Mouse (Mus musculus) embryonic facial prominence, embryonic 12.5 days (tissue): ENCODE measurements around the gene Lamtor3. TPM values are rescaled to one million over a fixed set of nuclear protein-coding genes. Genes with fewer than 3 reads are reported as not detected.
A peak's percentile ranks its signal among the peaks of the same experiment; 100 is the strongest.

Experiments
- ATAC-seq: fragments of 200-750 bp; cut with Nextera tagmentation; 2 replicates; pipeline ENCODE4 v1.8.0; 2017; ENCODE audit not compliant: insufficient number of reproducible peaks, insufficient read depth, low FRiP score, low TSS enrichment
- H3K27ac ChIP-seq: fragments of 300-500 bp; sonication (generic); 2 replicates; pipeline ENCODE4 v1.5.1; 2016; ENCODE audit warnings: mild to moderate bottlenecking
- H3K27me3 ChIP-seq: fragments of 300-500 bp; sonication (generic); 2 replicates; pipeline ENCODE4 v1.6.1; 2016; ENCODE audit warnings: mild to moderate bottlenecking, moderate library complexity
- H3K36me3 ChIP-seq: fragments of 300-500 bp; sonication (generic); 2 replicates; pipeline ENCODE4 v1.6.1; 2016; ENCODE audit warnings: mild to moderate bottlenecking
- H3K4me1 ChIP-seq: fragments of 300-500 bp; sonication (generic); 2 replicates; pipeline ENCODE4 v1.6.1; 2016
- H3K4me2 ChIP-seq: fragments of 300-500 bp; sonication (generic); replicated peaks from 2 replicates; pipeline ENCODE4 v1.6.1; 2016; ENCODE audit warnings: mild to moderate bottlenecking, moderate library complexity
- H3K4me3 ChIP-seq: fragments of 300-500 bp; sonication (generic); 2 replicates; pipeline ENCODE4 v1.5.1; 2016; ENCODE audit warnings: mild to moderate bottlenecking
- H3K9ac ChIP-seq: fragments of 300-500 bp; sonication (generic); 2 replicates; pipeline ENCODE4 v1.6.1; 2016; ENCODE audit warnings: mild to moderate bottlenecking, moderate library complexity
- H3K9me3 ChIP-seq: fragments of 300-500 bp; sonication (generic); 2 replicates; pipeline ENCODE4 v1.6.1; 2016; ENCODE audit warnings: mild to moderate bottlenecking, moderate library complexity
- WGBS: fragments of 180-500 bp; shearing (Covaris S2); methylation state at CpG from one replicate; pipeline ENCODE4 v1.1.7; 2016; 5-methylcytosine and 5-hydroxymethylcytosine counted together
- polyA plus RNA-seq: library from polyadenylated mRNA; unstranded; fragments of >200 nt; fragmentation: Nextera tagmentation; extraction: Ambion mirVana; gene quantifications from 2 replicates; pipeline ENCODE4 v1.2.1, GENCODE M21; 2016

Lamtor3 gene
- 96.8 and 102 TPM in 2 replicates for polyA plus RNA-seq

GRCm38 (mm10) chr3:137918172-137918931 is at the start of gene Lamtor3:
Gene Lamtor3 (plus strand): TSS chr3:137918506.
- under 1% methylated on average over 47 of the region's 47 CpGs for WGBS
- peak; percentile 87 for ATAC-seq
- H3K36me3 ChIP-seq = 0 out of 2 replicates have a peak, but pooled peaks cover 10% of the 10 kb centered on the region
- H3K4me3 ChIP-seq = peak within 1 kb of the TSS; percentile 73
- H3K27me3 ChIP-seq = no peaks in the 10 kb centered on the region
- H3K27ac ChIP-seq = peak within 1 kb of the TSS; percentile 77
- H3K4me1 ChIP-seq = peaks cover 14% of the 10 kb centered on the region; the same call in 1 of the 2 replicates
- peak within 1 kb of the TSS; percentile 82 for H3K4me2 ChIP-seq
- no peaks in the 10 kb centered on the region for H3K9me3 ChIP-seq
- H3K9ac ChIP-seq = peak within 1 kb of the TSS; percentile 74

- H3K9ac ChIP-seq = no peak overlapping the region
- WGBS = 95% methylated on average over 9 of the region's 9 CpGs
- no peak overlapping the region for H3K4me2 ChIP-seq
- no peaks in the 10 kb centered on the region for H3K9me3 ChIP-seq
- no peak overlapping the region for H3K4me3 ChIP-seq
- ATAC-seq = no peak
- H3K4me1 ChIP-seq = peaks cover 12% of the 10 kb centered on the region; the same call in 1 of the 2 replicates
- no peaks in the 10 kb centered on the region for H3K36me3 ChIP-seq
- no peak overlapping the region for H3K27ac ChIP-seq
- H3K27me3 ChIP-seq = no peaks in the 10 kb centered on the region
Measured at GRCm38 (mm10) chr3:137869395-137869794, 48.9 kb upstream of the Lamtor3 start.

- Histone ChIP-seq H3K36me3 (peaks cover 5% of the 10 kb centered on the region; the same call in 1 of the 2 replicates), H3K27me3 (no peaks in the 10 kb centered on the region), H3K4me1 (no peaks in the 10 kb centered on the region), H3K9ac (no peak overlapping the region), H3K27ac (no peak overlapping the region), H3K4me3 (no peak overlapping the region), H3K4me2 (no peak overlapping the region), H3K9me3 (0 out of 2 replicates have a peak, but pooled peaks cover 5% of the 10 kb centered on the region)
- no peak for ATAC-seq
- WGBS = 84% methylated on average over 3 of the region's 3 CpGs
Measured at GRCm38 (mm10) chr3:137879313-137879712, 39.0 kb upstream of the Lamtor3 start.

- H3K4me2 ChIP-seq = no peak overlapping the region
- no peak overlapping the region for H3K4me3 ChIP-seq
- 84% methylated on average over 4 of the region's 4 CpGs for WGBS
- H3K4me1 ChIP-seq = no peaks in the 10 kb centered on the region
- H3K9me3 ChIP-seq = 0 out of 2 replicates have a peak, but pooled peaks cover 5% of the 10 kb centered on the region
- no peak for ATAC-seq
- H3K27ac ChIP-seq = no peak overlapping the region
- peaks cover 5% of the 10 kb centered on the region; the same call in 1 of the 2 replicates for H3K36me3 ChIP-seq
- H3K27me3 ChIP-seq = no peaks in the 10 kb centered on the region
- no peak overlapping the region for H3K9ac ChIP-seq
Measured at GRCm38 (mm10) chr3:137880109-137880748, 38.1 kb upstream of the Lamtor3 start.

- no peak for ATAC-seq
- H3K9me3 ChIP-seq = 0 out of 2 replicates have a peak, but pooled peaks cover 5% of the 10 kb centered on the region
- H3K4me1 ChIP-seq = no peaks in the 10 kb centered on the region
- no peak overlapping the region for H3K4me3 ChIP-seq
- no peak overlapping the region for H3K4me2 ChIP-seq
- 92% methylated on average over 5 of the region's 5 CpGs for WGBS
- peaks cover 5% of the 10 kb centered on the region; the same call in 1 of the 2 replicates for H3K36me3 ChIP-seq
- H3K27ac ChIP-seq = no peak overlapping the region
- no peak overlapping the region for H3K9ac ChIP-seq
- H3K27me3 ChIP-seq = no peaks in the 10 kb centered on the region
Measured at GRCm38 (mm10) chr3:137881093-137881492, 37.2 kb upstream of the Lamtor3 start.

GRCm38 (mm10) chr3:137887961-137888360 is 30.3 kb upstream of the Lamtor3 start:
- Histone ChIP-seq H3K4me1 (no peaks in the 10 kb centered on the region), H3K36me3 (peaks cover 18% of the 10 kb centered on the region), H3K4me3 (no peak overlapping the region), H3K9me3 (no peaks in the 10 kb centered on the region), H3K4me2 (no peak overlapping the region), H3K9ac (no peak overlapping the region), H3K27me3 (no peaks in the 10 kb centered on the region), H3K27ac (no peak overlapping the region)
- ATAC-seq = no peak
- WGBS = 81% methylated on average over 7 of the region's 7 CpGs

- ATAC-seq = no peak
- 84% methylated on average over 3 of the region's 3 CpGs for WGBS
- Histone ChIP-seq H3K9ac (no peak overlapping the region), H3K36me3 (peaks cover 34% of the 10 kb centered on the region), H3K27me3 (no peaks in the 10 kb centered on the region), H3K9me3 (no peaks in the 10 kb centered on the region), H3K4me2 (no peak overlapping the region), H3K27ac (no peak overlapping the region), H3K4me1 (no peaks in the 10 kb centered on the region), H3K4me3 (no peak overlapping the region)
Measured at GRCm38 (mm10) chr3:137891089-137891488, 27.2 kb upstream of the Lamtor3 start.

- no peaks in the 10 kb centered on the region for H3K27me3 ChIP-seq
- H3K9ac ChIP-seq = no peak overlapping the region
- H3K27ac ChIP-seq = no peak overlapping the region
- ATAC-seq = no peak
- peaks cover 34% of the 10 kb centered on the region for H3K36me3 ChIP-seq
- H3K9me3 ChIP-seq = no peaks in the 10 kb centered on the region
- 91% methylated on average over 4 of the region's 4 CpGs for WGBS
- H3K4me2 ChIP-seq = no peak overlapping the region
- no peaks in the 10 kb centered on the region for H3K4me1 ChIP-seq
- no peak overlapping the region for H3K4me3 ChIP-seq
Measured at GRCm38 (mm10) chr3:137892118-137892517, 26.2 kb upstream of the Lamtor3 start.

GRCm38 (mm10) chr3:137893789-137894188 is 24.5 kb upstream of the Lamtor3 start:
- WGBS = 86% methylated on average over 4 of the region's 4 CpGs
- Histone ChIP-seq H3K27ac (no peak overlapping the region), H3K4me2 (no peak overlapping the region), H3K27me3 (no peaks in the 10 kb centered on the region), H3K36me3 (peaks cover 48% of the 10 kb centered on the region), H3K9me3 (no peaks in the 10 kb centered on the region), H3K4me3 (no peak overlapping the region), H3K9ac (no peak overlapping the region), H3K4me1 (no peaks in the 10 kb centered on the region)
- ATAC-seq = no peak

- ATAC-seq = no peak
- 94% methylated on average over 3 of the region's 3 CpGs for WGBS
- Histone ChIP-seq H3K4me2 (no peak overlapping the region), H3K27ac (no peak overlapping the region), H3K4me3 (no peak overlapping the region), H3K36me3 (peaks cover 40% of the 10 kb centered on the region), H3K4me1 (no peaks in the 10 kb centered on the region), H3K9ac (no peak overlapping the region), H3K27me3 (no peaks in the 10 kb centered on the region), H3K9me3 (no peaks in the 10 kb centered on the region)
Measured at GRCm38 (mm10) chr3:137895196-137895595, 23.1 kb upstream of the Lamtor3 start.

GRCm38 (mm10) chr3:137896386-137896785 is 21.9 kb upstream of the Lamtor3 start:
- no peak for ATAC-seq
- Histone ChIP-seq H3K36me3 (peaks cover 42% of the 10 kb centered on the region), H3K4me1 (no peaks in the 10 kb centered on the region), H3K27me3 (no peaks in the 10 kb centered on the region), H3K4me2 (no peak overlapping the region), H3K9ac (no peak overlapping the region), H3K9me3 (no peaks in the 10 kb centered on the region), H3K4me3 (no peak overlapping the region), H3K27ac (no peak overlapping the region)
- 89% methylated on average over 4 of the region's 4 CpGs for WGBS

- Histone ChIP-seq H3K9ac (no peak overlapping the region), H3K27ac (no peak overlapping the region), H3K9me3 (no peaks in the 10 kb centered on the region), H3K36me3 (peaks cover 43% of the 10 kb centered on the region), H3K4me3 (no peak overlapping the region), H3K4me1 (no peaks in the 10 kb centered on the region), H3K27me3 (no peaks in the 10 kb centered on the region), H3K4me2 (no peak overlapping the region)
- WGBS = 95% methylated on average over 3 of the region's 3 CpGs
- ATAC-seq = no peak
Measured at GRCm38 (mm10) chr3:137896867-137897266, 21.4 kb upstream of the Lamtor3 start.
